Mouse (Mus musculus) intestine, embryonic 14.5 days (tissue): Measurements from ENCODE around the gene Olfr568. TPM values are rescaled to one million over a fixed set of nuclear protein-coding genes. Genes with fewer than 3 reads are reported as not detected.

Source experiments
- ATAC-seq: fragments of 200-750 bp; cut with Nextera tagmentation; replicated peaks from 2 replicates; pipeline ENCODE4 v1.8.0; 2017; ENCODE audit warnings: low read depth, moderate number of reproducible peaks, moderate TSS enrichment, moderate library complexity; ENCODE audit not compliant: low FRiP score, low TSS enrichment
- DNase-seq: peaks from one replicate; pipeline ENCODE4 v3.0.0-alpha.2; 2018; ENCODE audit warnings: low spot score
- H3K27ac ChIP-seq: fragments of 300-500 bp; sonication (generic); 2 replicates; pipeline ENCODE4 v1.5.1; 2014; ENCODE audit warnings: low read depth, mild to moderate bottlenecking, control low read depth
- H3K27me3 ChIP-seq: fragments of 300-500 bp; sonication (generic); replicated peaks from 2 replicates; pipeline ENCODE4 v1.6.1; 2014; ENCODE audit warnings: low read length, control low read depth; ENCODE audit not compliant: control insufficient read depth, insufficient read depth
- H3K36me3 ChIP-seq: fragments of 300-500 bp; sonication (generic); 2 replicates; pipeline ENCODE4 v1.6.1; 2014; ENCODE audit warnings: low read length, control low read depth; ENCODE audit not compliant: control insufficient read depth, insufficient read depth
- H3K4me1 ChIP-seq: fragments of 300-500 bp; sonication (generic); replicated peaks from 2 replicates; pipeline ENCODE4 v1.6.1; 2014; ENCODE audit warnings: low read length, control low read depth, mixed read lengths; ENCODE audit not compliant: control insufficient read depth, insufficient read depth
- H3K4me2 ChIP-seq: fragments of 300-500 bp; sonication (generic); 2 replicates; pipeline ENCODE4 v1.6.1; 2014; ENCODE audit warnings: low read length
- H3K4me3 ChIP-seq: fragments of 300-500 bp; sonication (generic); 2 replicates; pipeline ENCODE4 v1.5.1; 2014; ENCODE audit warnings: low read depth, low read length, control low read depth, mixed read lengths
- H3K9ac ChIP-seq: fragments of 300-500 bp; sonication (generic); 2 replicates; pipeline ENCODE4 v1.6.1; 2014; ENCODE audit warnings: mild to moderate bottlenecking, low read length
- H3K9me3 ChIP-seq: fragments of 300-500 bp; sonication (generic); 2 replicates; pipeline ENCODE4 v1.6.1; 2016; ENCODE audit warnings: low read length, control low read depth; ENCODE audit not compliant: control insufficient read depth
- WGBS: fragments of 180-500 bp; shearing (Covaris S2); extraction: QIAGEN DNeasy Blood & Tissue Kit; methylation state at CpG from one replicate; pipeline ENCODE4 v1.1.7; 2014; 5-methylcytosine and 5-hydroxymethylcytosine counted together
- polyA plus RNA-seq: library from polyadenylated mRNA; unstranded; fragments of >200 nt; fragmentation: Nextera tagmentation; extraction: Ambion mirVana; gene quantifications from 2 replicates; pipeline ENCODE4 v1.2.1, GENCODE M21; 2014

Olfr568 gene
- polyA plus RNA-seq, 1 experiment from 2014 or later: not detected

DNA sequence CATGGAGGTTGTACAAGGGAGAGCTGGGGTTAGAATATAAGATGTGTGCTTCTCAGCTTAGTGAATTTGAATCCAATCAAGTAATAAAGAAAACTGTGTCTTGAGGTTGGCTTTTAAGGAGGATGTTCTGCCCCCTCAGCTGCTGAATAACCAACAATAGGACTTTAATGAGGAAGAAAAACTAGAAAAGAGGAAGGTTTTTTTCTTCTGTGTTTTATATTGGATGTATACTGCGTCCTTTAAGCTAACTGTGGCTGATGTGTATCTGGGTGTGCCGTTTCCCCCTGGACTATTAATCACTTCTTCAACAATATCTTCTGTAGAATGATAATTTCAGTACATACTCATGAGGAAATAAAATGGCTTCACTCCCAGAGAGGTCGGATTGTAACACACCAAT, 50.2 kb downstream of the Olfr568 start:
- H3K4me3 ChIP-seq: no peak overlapping the region
- WGBS: 71% methylated on average over 3 of the region's 3 CpGs
- no peaks in the 10 kb centered on the region for H3K4me1 ChIP-seq
- H3K9me3 ChIP-seq: no peaks in the 10 kb centered on the region
- ATAC-seq (no peak), DNase-seq (no peak)
- no peaks in the 10 kb centered on the region for H3K36me3 ChIP-seq
- no peak overlapping the region for H3K27ac ChIP-seq
- no peak overlapping the region for H3K4me2 ChIP-seq
- no peak overlapping the region for H3K9ac ChIP-seq
- no peaks in the 10 kb centered on the region for H3K27me3 ChIP-seq

Other genes starting within 250 kb of the Olfr568 start
- gene Olfr554, start 238.7 kb upstream of the Olfr568 start, polyA plus RNA-seq: not detected in 2 replicates
- not detected in 2 replicates for gene Olfr555, start 218.3 kb upstream of the Olfr568 start, polyA plus RNA-seq
- not detected in 2 replicates for gene Olfr556, start 212.2 kb upstream of the Olfr568 start, polyA plus RNA-seq
- gene Trim68, start 189.8 kb upstream of the Olfr568 start, polyA plus RNA-seq: 13.5 and 14.2 TPM in 2 replicates
- not detected in 2 replicates for gene Olfr557, start 181.2 kb upstream of the Olfr568 start, polyA plus RNA-seq
- gene Olfr558, start 174.9 kb upstream of the Olfr568 start, polyA plus RNA-seq: 0.11 TPM in 1 of 2 replicates, not detected in the other
- not detected in 2 replicates for gene Olfr33, start 158.1 kb upstream of the Olfr568 start, polyA plus RNA-seq
- not detected in 2 replicates for gene Olfr559, start 149.6 kb upstream of the Olfr568 start, polyA plus RNA-seq
- gene Olfr560, start 117.8 kb upstream of the Olfr568 start, polyA plus RNA-seq: 0.15 TPM in 1 of 2 replicates, not detected in the other
- gene Olfr78, start 117.7 kb upstream of the Olfr568 start, polyA plus RNA-seq: 0.31 and 0.39 TPM in 2 replicates
- gene Olfr561, start 105.9 kb upstream of the Olfr568 start, polyA plus RNA-seq: not detected in 2 replicates
- not detected in 2 replicates for gene Olfr564, start 73.6 kb upstream of the Olfr568 start, polyA plus RNA-seq
- not detected in 2 replicates for gene Olfr566, start 18.4 kb upstream of the Olfr568 start, polyA plus RNA-seq
- not detected in 2 replicates for gene Olfr569, start 13.8 kb downstream of the Olfr568 start, polyA plus RNA-seq
- gene Olfr570, start 17.5 kb downstream of the Olfr568 start, polyA plus RNA-seq: not detected in 2 replicates
- gene Olfr571, start 40.4 kb downstream of the Olfr568 start, polyA plus RNA-seq: not detected in 2 replicates
- not detected in 2 replicates for gene Olfr572, start 47.3 kb downstream of the Olfr568 start, polyA plus RNA-seq
- gene Olfr573-ps1, start 65.5 kb downstream of the Olfr568 start, polyA plus RNA-seq: not detected in 2 replicates
- gene Olfr574, start 71.3 kb downstream of the Olfr568 start, polyA plus RNA-seq: not detected in 2 replicates
- not detected in 2 replicates for gene Olfr575, start 81.7 kb downstream of the Olfr568 start, polyA plus RNA-seq
- gene Olfr576, start 85.5 kb downstream of the Olfr568 start, polyA plus RNA-seq: not detected in 2 replicates
- gene Olfr577, start 98.8 kb downstream of the Olfr568 start, polyA plus RNA-seq: not detected in 2 replicates
- gene Olfr578, start 112.2 kb downstream of the Olfr568 start, polyA plus RNA-seq: not detected in 2 replicates
- gene Olfr582, start 160.9 kb downstream of the Olfr568 start, polyA plus RNA-seq: not detected in 2 replicates
- gene Olfr583, start 174.2 kb downstream of the Olfr568 start, polyA plus RNA-seq: not detected in 2 replicates
- not detected in 2 replicates for gene Olfr584, start 204.8 kb downstream of the Olfr568 start, polyA plus RNA-seq
- not detected in 2 replicates for gene Olfr585, start 220.6 kb downstream of the Olfr568 start, polyA plus RNA-seq
- gene Olfr586, start 248.5 kb downstream of the Olfr568 start, polyA plus RNA-seq: not detected in 2 replicates